Mouse (Mus musculus): ENCODE measurements at regions not wholly inside any gene's neighbourhood (a gene's known extent, or its start where the extent isn't known, plus 50 kb on each side); places are given as distances from the start of the nearest gene placed in this dataset.
A peak's percentile ranks its signal among the peaks of the same experiment; 100 is the strongest.

- WGBS: 4% methylated on average over 3 of the region's 3 CpGs
- no peaks in the 10 kb centered on the region for H3K9me3 ChIP-seq (replicated peaks)
- no peak overlapping the region for H3K4me3 ChIP-seq
- H3K36me3 ChIP-seq: no peaks in the 10 kb centered on the region
- peak; percentile 85 for DNase-seq (ENCODE audit: low spot score)
- H3K27ac ChIP-seq (replicated peaks): no peak overlapping the region
- peaks cover 19% of the 10 kb centered on the region for H3K4me1 ChIP-seq
- peaks cover 46% of the 10 kb centered on the region for H3K27me3 ChIP-seq (ENCODE audit: low read depth, poor library complexity, severe bottlenecking)
Measured at GRCm38 (mm10) chr15:63052570-63053255, 792.3 kb downstream of the Gsdmc2 start.

GRCm38 (mm10) chr15:63050033-63050432 is 794.9 kb downstream of the Gsdmc2 start:
- Histone ChIP-seq H3K27ac (replicated peaks) (no peak overlapping the region), H3K4me1 (peaks cover 19% of the 10 kb centered on the region), H3K9me3 (replicated peaks) (no peaks in the 10 kb centered on the region), H3K4me3 (no peak overlapping the region), H3K36me3 (no peaks in the 10 kb centered on the region), H3K27me3 (ENCODE audit: low read depth, poor library complexity, severe bottlenecking) (peaks cover 33% of the 10 kb centered on the region)
- DNase-seq (ENCODE audit: low spot score): no peak
- WGBS: 91% methylated on average over 1 of the region's 1 CpGs

GRCm38 (mm10) chr15:63042367-63042766 is 802.6 kb downstream of the Gsdmc2 start:
- Histone ChIP-seq H3K4me3 (no peak overlapping the region), H3K4me1 (no peaks in the 10 kb centered on the region), H3K27ac (replicated peaks) (no peak overlapping the region), H3K36me3 (no peaks in the 10 kb centered on the region), H3K27me3 (ENCODE audit: low read depth, poor library complexity, severe bottlenecking) (no peaks in the 10 kb centered on the region), H3K9me3 (replicated peaks) (no peaks in the 10 kb centered on the region)
- no peak for DNase-seq (ENCODE audit: low spot score)

- Histone ChIP-seq H3K4me1 (no peaks in the 10 kb centered on the region), H3K27me3 (ENCODE audit: low read depth, poor library complexity, severe bottlenecking) (no peaks in the 10 kb centered on the region), H3K9me3 (replicated peaks) (no peaks in the 10 kb centered on the region), H3K27ac (replicated peaks) (no peak overlapping the region), H3K4me3 (no peak overlapping the region), H3K36me3 (no peaks in the 10 kb centered on the region)
- no peak for DNase-seq (ENCODE audit: low spot score)
- 93% methylated on average over 7 of the region's 7 CpGs for WGBS
Measured at GRCm38 (mm10) chr15:63036241-63036640, 808.7 kb downstream of the Gsdmc2 start.

- no peaks in the 10 kb centered on the region for H3K4me1 ChIP-seq
- H3K27ac ChIP-seq (replicated peaks): no peak overlapping the region
- H3K36me3 ChIP-seq: no peaks in the 10 kb centered on the region
- 91% methylated on average over 2 of the region's 2 CpGs for WGBS
- DNase-seq (ENCODE audit: low spot score): no peak
- H3K27me3 ChIP-seq (ENCODE audit: low read depth, poor library complexity, severe bottlenecking): no peaks in the 10 kb centered on the region
- H3K4me3 ChIP-seq: no peak overlapping the region
- H3K9me3 ChIP-seq (replicated peaks): no peaks in the 10 kb centered on the region
Measured at GRCm38 (mm10) chr15:63020826-63021225, 824.2 kb downstream of the Gsdmc2 start.

- 77% methylated on average over 3 of the region's 3 CpGs for WGBS
- Histone ChIP-seq H3K27ac (replicated peaks) (no peak overlapping the region), H3K4me1 (no peaks in the 10 kb centered on the region)
Measured at GRCm38 (mm10) chr15:63017966-63018365, 827.0 kb downstream of the Gsdmc2 start.

GRCm38 (mm10) chr15:63006471-63007228 is 838.3 kb downstream of the Gsdmc2 start:
- Histone ChIP-seq H3K27ac (replicated peaks) (no peak overlapping the region), H3K9me3 (replicated peaks) (no peaks in the 10 kb centered on the region), H3K36me3 (no peaks in the 10 kb centered on the region), H3K27me3 (ENCODE audit: low read depth, poor library complexity, severe bottlenecking) (no peaks in the 10 kb centered on the region; the same call in 1 of the 2 replicates), H3K4me3 (no peak overlapping the region), H3K4me1 (no peaks in the 10 kb centered on the region)
- 89% methylated on average over 14 of the region's 14 CpGs for WGBS
- no peak for DNase-seq (ENCODE audit: low spot score)

More at GRCm38 (mm10) chr15:63017966-63018365, 827.0 kb downstream of the Gsdmc2 start:
- Histone ChIP-seq H3K9me3 (replicated peaks) (no peaks in the 10 kb centered on the region), H3K4me3 (no peak overlapping the region), H3K36me3 (no peaks in the 10 kb centered on the region), H3K27me3 (ENCODE audit: low read depth, poor library complexity, severe bottlenecking) (no peaks in the 10 kb centered on the region)
- DNase-seq (ENCODE audit: low spot score): no peak

- DNase-seq (ENCODE audit: low spot score): no peak
- 91% methylated on average over 2 of the region's 2 CpGs for WGBS
- Histone ChIP-seq H3K9me3 (replicated peaks) (no peaks in the 10 kb centered on the region), H3K36me3 (no peaks in the 10 kb centered on the region), H3K27ac (replicated peaks) (no peak overlapping the region), H3K4me3 (no peak overlapping the region), H3K4me1 (no peaks in the 10 kb centered on the region), H3K27me3 (ENCODE audit: low read depth, poor library complexity, severe bottlenecking) (no peaks in the 10 kb centered on the region)
Measured at GRCm38 (mm10) chr15:62994691-62995090, 850.3 kb downstream of the Gsdmc2 start.

- H3K4me3 ChIP-seq: no peak overlapping the region
- WGBS: 88% methylated on average over 4 of the region's 4 CpGs
- no peak for DNase-seq (ENCODE audit: low spot score)
- no peaks in the 10 kb centered on the region for H3K27me3 ChIP-seq (ENCODE audit: low read depth, poor library complexity, severe bottlenecking)
- H3K9me3 ChIP-seq (replicated peaks): no peaks in the 10 kb centered on the region
- H3K4me1 ChIP-seq: no peaks in the 10 kb centered on the region
- no peaks in the 10 kb centered on the region for H3K36me3 ChIP-seq
- H3K27ac ChIP-seq (replicated peaks): no peak overlapping the region
Measured at GRCm38 (mm10) chr15:62986871-62987270, 858.1 kb downstream of the Gsdmc2 start.

- no peak for DNase-seq (ENCODE audit: low spot score)
- no peaks in the 10 kb centered on the region for H3K27me3 ChIP-seq (ENCODE audit: low read depth, poor library complexity, severe bottlenecking)
- H3K4me1 ChIP-seq: no peaks in the 10 kb centered on the region
- H3K4me3 ChIP-seq: no peak overlapping the region
- H3K9me3 ChIP-seq (replicated peaks): no peaks in the 10 kb centered on the region
- H3K27ac ChIP-seq (replicated peaks): no peak overlapping the region
- H3K36me3 ChIP-seq: no peaks in the 10 kb centered on the region
- 86% methylated on average over 7 of the region's 7 CpGs for WGBS
Measured at GRCm38 (mm10) chr15:62986147-62986546, 858.8 kb downstream of the Gsdmc2 start.

GRCm38 (mm10) chr15:62970566-62970965 is 874.4 kb downstream of the Gsdmc2 start:
- 91% methylated on average over 2 of the region's 2 CpGs for WGBS
- Histone ChIP-seq H3K27ac (replicated peaks) (no peak overlapping the region), H3K27me3 (ENCODE audit: low read depth, poor library complexity, severe bottlenecking) (no peaks in the 10 kb centered on the region), H3K9me3 (replicated peaks) (no peaks in the 10 kb centered on the region), H3K4me1 (no peaks in the 10 kb centered on the region), H3K36me3 (no peaks in the 10 kb centered on the region), H3K4me3 (no peak overlapping the region)
- no peak for DNase-seq (ENCODE audit: low spot score)

GRCm38 (mm10) chr15:62962681-62963080 is 882.3 kb downstream of the Gsdmc2 start:
- no peak overlapping the region for H3K4me3 ChIP-seq
- 94% methylated on average over 5 of the region's 5 CpGs for WGBS

GRCm38 (mm10) chr15:62960623-62961022 is 884.4 kb downstream of the Gsdmc2 start:
- 89% methylated on average over 1 of the region's 1 CpGs for WGBS
- H3K9me3 ChIP-seq (replicated peaks): no peaks in the 10 kb centered on the region
- 0 out of 2 replicates have a peak, but pooled peaks cover 12% of the 10 kb centered on the region for H3K27me3 ChIP-seq (ENCODE audit: low read depth, poor library complexity, severe bottlenecking)
- no peak overlapping the region for H3K27ac ChIP-seq (replicated peaks)
- no peaks in the 10 kb centered on the region for H3K36me3 ChIP-seq
- DNase-seq (ENCODE audit: low spot score): no peak
- H3K4me3 ChIP-seq: no peak overlapping the region
- H3K4me1 ChIP-seq: no peaks in the 10 kb centered on the region

More at GRCm38 (mm10) chr15:62962681-62963080, 882.3 kb downstream of the Gsdmc2 start:
- Histone ChIP-seq H3K4me1 (no peaks in the 10 kb centered on the region), H3K27ac (replicated peaks) (no peak overlapping the region), H3K27me3 (ENCODE audit: low read depth, poor library complexity, severe bottlenecking) (0 out of 2 replicates have a peak, but pooled peaks cover 8% of the 10 kb centered on the region), H3K36me3 (no peaks in the 10 kb centered on the region), H3K9me3 (replicated peaks) (no peaks in the 10 kb centered on the region)
- DNase-seq (ENCODE audit: low spot score): no peak

Data from midbrain, embryonic 10.5 days (tissue).